Mouse (Mus musculus) A20 (cell line): ENCODE results near the gene Lrpap1.

Experiments
- DNase-seq: peaks from one replicate; pipeline ENCODE4 v3.0.0-alpha.2; 2011; ENCODE audit warnings: low read depth, low spot score

The Lrpap1 gene

DNA sequence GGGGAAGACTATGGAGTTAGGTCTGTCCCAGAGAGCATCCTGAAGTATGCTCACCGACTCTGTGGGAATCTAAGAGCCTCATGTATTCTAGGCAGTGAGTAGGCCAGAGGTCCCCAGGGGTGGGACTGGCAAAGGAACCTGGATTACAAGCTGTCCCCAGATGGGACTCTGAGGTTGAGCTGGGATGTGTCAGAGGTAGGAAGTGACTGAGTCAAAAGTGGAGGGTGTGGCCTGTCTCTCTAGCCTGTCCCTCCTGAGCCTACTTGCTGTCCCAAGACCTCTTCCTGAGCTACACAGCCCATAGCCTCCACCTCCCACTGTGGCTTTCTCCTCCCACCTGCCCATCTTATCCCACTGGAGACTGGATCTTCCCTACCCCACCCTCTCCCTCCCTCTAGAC is 47.4 kb downstream of the Lrpap1 start:
- DNase-seq, result no peak

DNA sequence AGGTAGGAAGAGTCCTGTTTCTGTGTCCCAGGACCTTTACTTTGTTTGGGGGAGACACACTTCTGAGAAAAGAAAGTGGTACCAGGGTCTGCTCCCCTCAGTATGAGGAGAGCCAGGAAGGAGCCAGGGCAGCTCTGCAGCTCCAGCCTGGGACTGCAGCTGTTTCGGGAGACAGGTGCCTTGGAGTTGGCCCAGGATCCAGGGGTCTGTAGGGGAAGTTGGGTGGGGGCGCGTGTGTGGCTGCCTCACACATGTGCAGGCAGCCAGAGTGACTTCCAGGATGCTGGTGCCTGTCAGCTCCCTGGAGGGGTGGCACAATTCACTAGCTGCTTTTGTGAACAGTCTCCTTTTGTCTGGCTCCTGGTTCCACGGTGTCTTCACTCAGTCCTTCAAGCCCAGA is 48.0 kb downstream of the Lrpap1 start:
- no peak for DNase-seq

DNA sequence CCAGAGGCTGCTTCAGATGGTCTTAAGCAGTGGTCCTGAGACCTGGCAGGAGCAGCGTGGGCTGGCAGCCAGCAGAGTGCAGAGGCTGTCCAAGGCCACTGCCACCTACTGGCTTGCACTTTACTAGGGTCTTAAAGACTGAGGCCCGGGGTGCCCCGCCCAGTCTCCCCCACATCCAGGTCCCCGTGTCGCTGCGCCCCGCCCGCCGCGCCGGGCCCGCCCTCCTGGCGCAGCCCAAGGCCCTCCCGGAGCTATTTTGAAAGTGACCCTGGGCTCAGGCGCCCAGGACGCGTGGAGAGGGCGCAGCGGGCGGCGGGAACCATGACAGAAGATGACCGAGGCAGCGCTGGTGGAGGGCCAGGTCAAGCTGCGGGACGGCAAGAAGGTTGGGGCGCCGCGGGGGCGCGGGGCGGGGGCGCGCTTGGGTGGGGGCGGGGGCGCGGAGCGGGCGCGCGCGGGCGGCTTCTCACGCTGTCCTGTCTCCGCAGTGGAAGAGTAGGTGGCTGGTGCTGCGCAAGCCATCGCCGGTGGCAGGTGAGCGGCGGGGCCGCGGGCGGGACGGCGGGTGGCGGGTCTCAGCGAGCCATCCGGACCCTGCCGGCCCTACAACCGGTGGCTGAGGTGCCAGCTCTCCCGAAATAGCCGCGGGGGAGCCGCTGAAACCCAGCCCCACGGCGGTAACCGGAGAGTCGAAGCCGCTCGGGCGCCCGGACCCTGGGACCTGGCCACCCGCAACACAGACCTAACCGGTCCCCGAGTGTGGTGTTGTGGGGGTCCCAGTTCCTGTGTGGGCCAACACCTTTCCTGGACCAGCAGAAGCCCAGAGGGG is 48.7 kb downstream of the Lrpap1 start, which contains the start of gene Dok7:
Gene Dok7 (plus strand): TSS at position 163 of the 829 bp plus-strand sequence.
- DNase-seq, result no peak

DNA sequence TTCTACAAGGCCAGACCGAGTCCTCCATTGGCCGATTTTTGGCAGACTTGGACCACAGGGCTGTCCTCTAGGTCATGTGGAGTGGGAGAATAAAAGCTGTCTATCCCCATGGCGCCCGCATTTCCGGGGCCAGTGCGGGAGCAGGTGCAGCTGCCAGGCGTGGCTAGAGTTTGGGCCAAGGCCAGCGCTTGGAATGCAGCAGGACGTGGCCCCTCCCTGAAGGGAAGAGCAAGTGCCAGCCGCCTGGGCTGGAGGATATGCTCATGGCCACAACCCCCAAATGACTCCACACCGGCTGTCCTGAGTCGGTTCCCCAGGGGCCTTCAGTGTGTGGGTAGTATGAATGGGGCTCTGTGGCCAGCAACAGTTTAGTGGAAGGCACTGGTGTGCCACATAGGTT is 50.5 kb downstream of the Lrpap1 start:
- no peak for DNase-seq

DNA sequence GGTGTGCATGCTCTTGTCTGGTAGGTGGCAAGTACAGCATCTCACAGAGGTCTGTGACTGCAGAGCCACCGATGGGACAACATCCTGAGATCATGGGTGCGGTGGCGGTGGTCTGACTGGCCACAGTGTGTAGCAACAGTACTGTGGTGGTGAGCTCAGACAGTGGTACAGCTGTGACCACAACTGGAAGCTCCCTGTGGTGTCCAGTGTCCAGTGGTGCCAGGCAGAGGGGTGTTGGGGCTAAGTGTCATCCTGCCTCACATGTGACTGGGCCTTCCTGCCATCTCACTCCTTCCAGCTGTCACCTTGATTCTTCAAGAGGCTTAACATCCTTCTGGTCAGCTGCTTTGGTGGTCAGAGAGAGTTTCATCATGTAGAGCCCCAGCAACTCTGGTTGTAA is 50.9 kb downstream of the Lrpap1 start:
- DNase-seq, result no peak

DNA sequence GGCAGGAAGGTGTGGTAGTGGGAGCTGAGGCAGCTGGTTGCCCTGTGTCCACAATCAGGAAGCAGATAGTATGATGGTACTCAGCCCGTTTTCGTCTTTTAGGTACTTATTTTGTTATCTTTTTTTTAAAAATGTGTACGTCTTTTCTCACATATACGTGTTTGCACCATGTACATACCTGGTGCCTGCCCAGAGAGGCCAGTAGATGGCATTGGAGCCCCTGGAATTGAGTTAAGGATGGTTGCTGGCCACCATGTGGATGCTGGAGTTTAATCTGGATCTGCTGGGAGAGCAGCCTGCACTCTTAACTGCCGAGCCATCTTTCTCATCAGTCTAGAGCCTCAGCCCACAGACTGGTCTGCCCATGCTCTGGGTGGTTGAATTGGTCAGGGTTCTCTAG is 55.0 kb downstream of the Lrpap1 start:
- DNase-seq, result no peak

DNA sequence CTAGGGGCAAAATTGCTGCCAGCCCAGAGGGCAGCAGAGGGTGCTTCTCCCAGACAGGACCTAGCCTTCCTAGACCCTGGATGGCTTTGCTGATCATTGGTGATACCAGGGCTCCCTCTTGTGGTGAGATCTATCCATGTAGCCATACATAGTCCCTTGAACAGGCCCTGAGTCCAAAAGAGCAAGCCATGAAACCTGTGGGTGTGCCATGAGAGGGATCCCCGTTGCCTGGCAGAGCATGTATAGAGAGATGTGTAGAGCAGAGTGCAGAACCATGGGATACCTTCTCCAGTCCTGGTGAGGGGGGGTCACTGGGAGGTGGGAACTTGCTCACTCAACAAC is 62.5 kb downstream of the Lrpap1 start:
- peak; percentile 69 for DNase-seq

DNA sequence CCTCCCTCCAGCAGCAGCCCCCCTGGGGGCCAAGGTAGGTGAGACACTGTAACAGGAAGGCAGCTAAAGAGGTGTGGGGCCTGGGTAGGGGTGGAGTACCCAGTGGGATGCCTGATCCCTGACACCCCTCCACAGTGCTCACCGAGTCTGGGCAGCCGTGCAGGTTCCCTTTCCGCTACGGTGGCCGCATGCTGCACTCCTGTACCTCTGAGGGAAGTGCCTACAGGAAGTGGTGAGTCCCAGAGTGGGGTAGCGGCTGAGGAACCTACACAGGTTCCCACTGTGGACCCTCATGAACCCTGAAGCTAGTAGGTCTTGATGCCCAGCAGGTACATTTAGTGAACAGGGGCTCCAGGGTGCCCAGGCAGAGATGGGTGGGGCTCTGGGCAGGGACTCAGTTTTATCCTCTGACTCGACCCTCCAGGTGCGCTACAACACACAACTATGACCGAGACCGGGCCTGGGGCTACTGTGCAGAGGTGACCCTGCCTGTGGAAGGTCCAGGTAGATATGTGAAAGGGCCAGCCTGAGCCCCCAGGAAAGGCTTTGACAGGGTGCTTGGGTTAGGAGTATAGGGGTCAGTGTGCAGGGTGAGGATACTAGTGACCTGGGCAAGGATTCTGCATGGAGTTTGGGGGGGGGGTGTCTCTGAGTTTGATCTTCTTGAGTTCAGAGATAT is 63.0 kb downstream of the Lrpap1 start:
- peak; percentile 4 for DNase-seq
